Mouse (Mus musculus) heart, postnatal 4 days (tissue): Measurements from ENCODE around the gene Pigk. TPM values are rescaled to one million over a fixed set of nuclear protein-coding genes. Genes with fewer than 3 reads are reported as not detected.

Experiments used
- DNase-seq: peaks from one replicate; pipeline ENCODE4 v3.0.0; 2021
- total RNA-seq, 2 experiments: library from RNA; stranded (reverse); gene quantifications; 2 replicates each; pipeline ENCODE4 v1.2.3; 2021

The Pigk gene
- total RNA-seq, 2 experiments from 2014 or later, result 32.4 to 35.8 TPM

GRCm38 (mm10) chr3:152855006-152855614, 141.2 kb downstream of the Pigk start:
- DNase-seq, result no peak

- DNase-seq, result no peak
These were observed 142.2 kb downstream of the Pigk start for GRCm38 (mm10) chr3:152856095-152856494.

DNA sequence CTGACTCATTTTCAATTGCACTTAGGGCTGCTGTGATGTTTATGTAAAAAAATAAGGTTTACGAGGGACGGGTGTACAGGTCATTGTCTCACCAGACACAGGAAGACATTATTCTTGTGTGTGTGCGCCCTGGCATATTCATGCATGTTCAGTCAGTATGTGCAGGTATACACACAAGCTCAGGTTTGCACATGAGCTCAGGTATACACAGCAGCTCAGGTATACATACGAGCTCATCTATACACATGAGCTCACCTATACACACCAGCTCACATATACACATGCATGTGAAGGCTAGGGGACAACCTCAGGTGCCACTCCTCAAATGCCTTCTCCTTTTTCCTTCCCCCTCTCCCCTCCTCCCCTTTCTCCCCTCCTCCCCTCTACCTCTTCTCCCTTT, 147.6 kb downstream of the Pigk start:
- no peak for DNase-seq

DNA sequence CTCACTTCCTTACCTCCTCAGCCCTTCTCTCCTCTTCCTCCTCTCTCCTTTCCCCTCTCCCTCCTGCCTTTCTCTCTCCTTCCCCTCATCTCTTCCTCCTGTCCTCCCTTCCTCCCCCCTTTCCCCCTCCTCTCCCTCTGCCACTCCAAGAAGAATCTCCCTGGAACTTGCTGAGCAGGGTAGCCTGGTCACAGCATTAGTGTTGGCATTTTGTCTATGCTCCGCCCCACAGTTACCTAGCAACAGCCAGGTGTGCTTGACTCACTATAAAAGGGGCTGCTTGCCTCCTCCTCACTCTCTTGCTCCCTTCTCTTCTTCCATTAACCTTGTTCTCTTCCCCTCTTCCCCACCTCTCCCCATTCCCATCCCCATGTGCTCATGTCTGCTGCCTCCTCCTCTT, 148.1 kb downstream of the Pigk start:
- DNase-seq, result no peak

DNA sequence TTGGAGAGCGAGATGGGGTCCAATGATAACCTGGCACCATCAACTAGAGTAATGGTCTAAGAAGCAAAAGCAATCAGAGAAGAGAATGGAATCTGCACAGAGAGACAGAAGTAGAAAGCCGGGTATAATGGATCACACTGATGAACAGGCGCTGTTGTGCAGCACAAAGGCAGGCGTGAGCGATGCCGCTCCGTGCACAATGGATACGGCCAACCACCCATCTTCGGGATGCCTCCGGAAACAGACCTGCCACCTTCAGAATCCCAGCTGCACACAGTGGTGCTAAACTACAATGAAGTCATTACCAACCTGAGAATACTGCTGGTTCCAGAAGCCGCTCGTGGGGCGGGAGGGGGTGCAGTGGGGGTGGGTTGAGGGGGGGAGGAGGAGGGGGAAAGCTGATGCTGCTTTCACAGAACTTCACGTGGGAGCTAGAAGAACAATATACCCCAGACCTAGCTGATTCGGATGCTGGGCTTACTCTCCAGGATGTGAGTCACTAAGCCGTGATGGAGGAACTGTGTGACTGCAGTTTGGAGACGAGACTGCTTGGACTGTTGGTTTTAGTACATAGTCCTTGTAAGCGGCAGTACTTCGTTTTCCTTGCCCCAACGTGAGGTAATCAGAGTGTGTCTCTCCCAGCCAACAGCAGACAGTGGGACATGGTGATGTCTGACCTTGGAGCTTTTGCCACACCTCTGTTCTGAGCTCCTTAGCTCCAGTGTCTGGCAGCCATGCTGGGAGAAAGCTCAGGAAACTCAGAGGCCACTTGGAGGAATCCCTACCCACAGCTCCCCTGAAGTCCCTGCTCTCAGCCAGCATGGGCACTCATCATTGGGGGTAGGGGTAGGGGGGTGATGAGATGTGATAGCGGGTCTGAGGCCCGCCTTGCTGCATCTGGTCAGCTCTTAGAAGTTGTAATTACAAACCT, 152.4 kb downstream of the Pigk start:
- no peak for DNase-seq

DNA sequence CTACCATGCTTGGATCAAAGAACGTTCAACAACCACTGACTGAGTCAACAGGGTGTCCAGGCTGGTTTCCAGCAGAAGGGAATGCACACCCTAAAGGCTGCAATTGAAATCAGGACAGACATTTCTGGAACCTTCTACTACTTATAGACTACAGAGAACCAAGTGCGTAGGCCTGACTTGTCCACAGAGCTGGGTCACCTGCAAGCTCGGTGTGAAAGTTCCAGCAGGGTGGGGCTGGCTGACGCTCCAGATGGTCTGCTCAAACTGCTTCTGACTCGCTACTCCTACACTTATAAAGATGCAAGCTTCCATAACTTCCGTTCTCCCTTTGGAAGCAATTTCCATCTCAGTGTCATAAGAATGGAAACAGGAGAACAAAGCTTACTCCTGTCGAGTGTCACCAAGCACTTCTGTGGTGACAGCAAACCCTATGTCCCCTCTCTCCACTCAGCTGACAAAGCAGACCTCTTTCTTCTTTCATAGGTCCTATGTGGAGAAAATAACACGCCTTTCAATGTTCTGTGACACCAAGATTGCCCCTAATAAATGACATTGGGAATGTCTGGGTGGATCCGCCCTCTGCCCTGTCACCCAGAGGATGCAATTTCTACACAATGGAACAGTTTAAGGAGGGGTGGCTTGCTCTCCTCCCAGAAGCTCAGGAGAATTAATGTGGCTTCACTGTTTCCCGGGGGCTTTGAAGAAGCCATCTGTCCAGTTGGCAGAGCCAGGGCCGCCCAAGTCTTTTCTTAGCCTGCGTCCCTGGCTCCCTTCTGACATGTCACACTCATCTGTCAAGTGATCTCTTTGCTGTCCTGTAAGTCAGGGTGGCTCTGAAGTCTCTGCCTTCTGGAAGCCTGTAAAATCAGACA, 154.0 kb downstream of the Pigk start:
- no peak for DNase-seq

- DNase-seq, result no peak
These were observed 158.2 kb downstream of the Pigk start for GRCm38 (mm10) chr3:152872054-152872453.

GRCm38 (mm10) chr3:152872596-152872995, 158.7 kb downstream of the Pigk start:
- no peak for DNase-seq

- no peak for DNase-seq
These were observed 160.8 kb downstream of the Pigk start for GRCm38 (mm10) chr3:152874431-152875355.

DNA sequence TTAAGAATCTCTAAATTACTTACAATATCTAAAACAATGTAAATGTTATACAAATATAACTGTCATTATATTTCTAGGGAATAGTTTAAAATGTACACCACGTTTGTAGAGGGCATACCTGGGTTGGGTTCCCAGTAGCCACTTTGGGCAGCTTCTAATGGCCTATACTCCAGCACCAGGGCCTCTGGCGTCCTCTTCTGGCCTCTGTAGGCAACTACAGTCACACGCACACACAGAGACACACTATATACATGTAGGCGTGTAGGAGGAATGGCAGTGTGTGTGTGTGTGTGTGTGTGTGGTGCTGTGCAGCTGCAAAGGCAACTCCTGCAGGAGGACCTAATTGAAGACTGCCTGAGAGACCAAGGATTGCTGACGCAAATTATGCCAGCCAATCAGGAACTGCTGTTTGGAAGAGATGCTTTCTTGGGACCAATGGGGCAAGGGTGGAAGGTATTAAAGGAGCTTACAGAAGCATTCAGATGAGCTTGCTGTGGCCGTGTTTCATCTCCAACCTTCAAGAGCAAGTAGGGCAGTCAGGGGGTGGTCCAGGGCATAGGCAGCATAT, 161.9 kb downstream of the Pigk start:
- DNase-seq, result no peak

- DNase-seq, result no peak
These were observed 166.4 kb downstream of the Pigk start for GRCm38 (mm10) chr3:152880121-152880835.

- DNase-seq, result no peak
These were observed 167.8 kb downstream of the Pigk start for GRCm38 (mm10) chr3:152881706-152882105.

DNA sequence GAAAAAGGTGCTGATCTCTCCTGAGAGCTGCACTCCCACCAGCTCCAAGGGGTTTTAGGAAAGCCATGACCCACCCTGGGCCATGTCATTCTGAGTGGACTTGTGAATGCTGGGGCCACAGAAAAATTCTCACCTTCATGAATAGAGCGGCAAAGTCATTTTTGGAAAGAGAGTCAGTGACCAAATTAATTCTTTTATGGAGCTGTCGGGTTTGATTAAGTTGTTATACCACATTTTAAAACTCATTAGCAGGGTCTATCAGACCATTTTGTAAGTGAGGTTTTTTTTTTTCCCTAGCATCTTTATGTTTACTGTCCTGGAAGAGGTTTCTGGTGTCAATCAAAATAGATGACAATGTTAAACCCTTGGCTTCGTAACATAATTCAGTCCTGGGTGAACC, 169.7 kb downstream of the Pigk start:
- DNase-seq, result no peak

GRCm38 (mm10) chr3:152886749-152887148, 172.8 kb downstream of the Pigk start:
- no peak for DNase-seq

GRCm38 (mm10) chr3:152888116-152888515, 174.2 kb downstream of the Pigk start:
- no peak for DNase-seq

DNA sequence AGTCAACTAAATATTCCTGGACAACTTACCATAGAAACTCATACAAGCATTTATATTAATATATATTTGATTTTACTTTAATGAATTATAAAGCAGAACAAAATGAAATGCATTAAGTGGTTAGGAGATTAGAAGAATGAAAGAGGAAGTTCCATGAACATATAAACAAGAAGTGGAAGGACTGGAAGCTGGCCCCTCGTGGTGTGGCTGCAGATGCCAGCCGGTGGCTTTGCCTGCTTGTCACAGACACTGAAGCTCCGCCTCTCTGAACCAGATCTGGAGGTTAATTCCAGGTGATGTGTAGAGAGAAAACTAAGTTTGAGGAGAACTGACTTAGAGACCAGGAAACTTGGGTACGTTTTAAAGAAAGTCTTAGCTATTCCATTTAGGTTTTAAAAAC, 181.0 kb downstream of the Pigk start:
- DNase-seq, result no peak

DNA sequence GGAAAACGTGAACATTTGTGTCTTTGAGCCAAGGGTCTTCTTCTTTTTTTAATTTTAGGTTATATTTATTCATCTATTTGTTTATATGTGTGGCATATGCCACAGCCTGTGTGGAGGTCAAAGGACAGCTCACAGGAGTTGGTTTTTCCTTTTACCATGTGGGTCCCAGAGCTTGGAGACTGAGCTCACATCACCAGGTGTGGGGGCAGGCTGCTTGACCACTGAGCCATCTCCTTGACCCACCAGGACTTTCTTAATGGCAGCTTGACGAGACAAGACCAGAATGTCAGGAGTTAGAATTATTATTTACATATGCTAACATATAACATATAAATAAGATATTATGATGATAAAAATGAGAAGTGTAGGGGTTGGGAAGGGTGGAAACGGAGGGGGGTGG, 182.2 kb downstream of the Pigk start:
- no peak for DNase-seq

GRCm38 (mm10) chr3:152897196-152897595, 183.3 kb downstream of the Pigk start:
- DNase-seq, result no peak

- DNase-seq, result no peak
These were observed 185.0 kb downstream of the Pigk start for GRCm38 (mm10) chr3:152898906-152899305.

- DNase-seq, result no peak
These were observed 191.1 kb downstream of the Pigk start for GRCm38 (mm10) chr3:152905026-152905425.

DNA sequence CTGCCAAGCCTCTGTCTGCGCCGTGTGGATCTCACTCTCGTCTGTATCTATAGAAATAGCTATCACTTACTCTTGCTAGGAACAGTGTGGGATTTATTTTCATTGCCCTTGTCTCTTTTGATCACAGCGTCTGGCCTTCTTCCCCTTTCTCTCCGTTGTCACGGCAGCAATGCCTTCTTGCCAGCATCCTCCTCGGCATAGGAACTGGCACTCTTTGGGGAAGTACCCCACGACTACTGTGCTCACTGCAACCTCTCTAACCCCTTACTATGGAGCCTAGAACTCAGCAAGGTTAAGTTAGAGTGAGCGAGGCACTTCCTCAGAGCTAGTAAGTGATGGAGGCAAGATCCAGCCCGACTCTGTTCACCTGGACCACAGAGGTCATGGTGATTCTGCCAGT, 191.9 kb downstream of the Pigk start:
- DNase-seq, result no peak
